Mouse (Mus musculus) forelimb bud, embryonic 11.5 days (tissue): ENCODE results near the gene Ankrd50.

Experiments
- DNase-seq: peaks from one replicate; pipeline ENCODE4 v3.0.0-alpha.2; 2012; ENCODE audit warnings: low read depth, low spot score

Ankrd50 gene

DNA sequence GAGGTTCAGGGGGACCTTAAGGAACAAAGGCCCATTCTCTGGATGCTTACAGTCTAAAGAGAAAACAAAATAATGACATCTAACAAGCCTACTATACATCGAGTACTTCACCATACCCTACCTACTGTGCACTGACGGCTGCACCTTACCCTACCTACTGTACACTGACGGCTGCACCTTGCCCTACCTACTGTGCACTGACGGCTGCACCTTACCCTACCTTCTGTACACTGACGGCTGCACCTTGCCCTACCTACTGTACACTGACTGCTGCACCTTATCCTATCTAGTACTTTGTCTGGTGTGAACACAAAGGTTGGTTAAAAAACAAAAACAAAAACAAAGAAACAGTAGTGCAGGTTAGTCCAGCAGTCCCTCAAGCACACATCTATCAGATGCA is 18.5 kb downstream of the Ankrd50 start:
- no peak for DNase-seq

DNA sequence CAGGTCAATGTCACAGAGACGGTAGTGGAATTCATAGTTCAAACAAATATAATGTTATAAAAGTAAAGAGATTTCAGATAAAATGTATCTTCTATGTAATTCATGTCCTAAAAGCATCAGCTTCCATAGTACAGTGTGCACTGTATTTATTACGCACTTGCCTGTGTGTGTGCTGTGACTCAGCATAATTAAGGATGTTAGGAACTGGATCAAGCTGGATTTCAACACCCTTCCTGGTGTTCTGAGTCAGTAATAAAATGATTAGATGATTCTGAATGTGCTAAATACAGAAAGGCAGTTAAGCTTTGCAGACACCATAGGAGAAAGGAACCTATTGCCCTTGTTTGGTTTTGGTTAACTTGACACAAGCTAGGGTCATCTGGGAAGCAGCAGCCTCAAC is 21.5 kb downstream of the Ankrd50 start:
- DNase-seq = no peak

- DNase-seq = no peak
These were observed 22.9 kb downstream of the Ankrd50 start for GRCm38 (mm10) chr3:38461742-38462141.

DNA sequence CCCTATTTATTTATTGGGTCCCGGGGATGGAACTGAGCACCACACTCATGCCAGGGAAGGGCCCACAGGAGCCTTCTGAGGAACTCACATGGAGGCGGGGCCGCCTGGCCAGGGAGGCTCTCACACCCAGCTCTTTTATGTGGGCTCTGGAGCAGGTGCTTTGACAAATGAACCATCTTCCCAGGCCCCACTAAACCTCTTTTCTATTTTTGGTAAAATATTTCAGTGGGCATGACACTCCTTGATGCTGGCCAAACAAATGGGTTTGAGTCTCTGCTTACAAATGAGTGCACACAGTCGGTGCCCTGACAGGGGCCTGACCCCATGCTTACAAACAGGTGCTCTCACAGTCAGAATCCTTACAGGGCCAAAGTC is 24.4 kb downstream of the Ankrd50 start:
- DNase-seq = no peak

DNA sequence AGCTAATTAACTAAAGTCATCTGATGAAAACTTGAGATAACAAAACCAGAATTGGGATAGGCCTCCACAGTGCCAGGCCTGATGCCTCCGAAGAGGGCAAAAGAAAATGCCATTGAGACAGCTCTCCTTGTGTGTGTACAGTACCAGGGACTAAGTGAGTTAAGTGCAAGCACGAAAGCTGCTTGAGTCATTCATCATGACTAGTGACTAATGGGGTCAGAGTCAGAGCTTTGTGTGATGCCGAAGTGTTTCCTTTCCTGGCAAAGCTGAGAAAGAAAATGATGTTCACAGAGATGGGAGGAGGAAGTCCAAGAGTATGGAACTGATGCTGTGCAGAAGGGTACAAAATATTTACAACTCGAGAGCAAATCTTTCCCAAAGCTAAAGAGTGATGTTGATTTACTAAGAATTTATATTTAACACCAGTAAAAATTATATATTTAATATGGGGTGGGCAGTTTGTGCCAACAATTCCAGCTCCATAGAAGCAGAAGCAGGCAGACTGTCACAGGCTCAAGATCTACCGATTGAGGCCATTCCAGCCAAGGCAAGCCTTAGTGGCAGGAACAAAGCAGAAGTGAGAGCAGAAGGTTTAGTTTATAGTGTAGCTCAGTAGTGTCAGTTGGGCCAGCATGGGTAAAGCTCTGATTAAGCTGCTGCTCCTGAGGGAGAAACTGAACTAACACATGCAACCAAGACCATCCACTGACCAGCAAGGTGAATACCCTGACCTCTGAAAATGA is 25.0 kb downstream of the Ankrd50 start:
- no peak for DNase-seq

GRCm38 (mm10) chr3:38457041-38457440 is 27.6 kb downstream of the Ankrd50 start:
- DNase-seq = no peak

DNA sequence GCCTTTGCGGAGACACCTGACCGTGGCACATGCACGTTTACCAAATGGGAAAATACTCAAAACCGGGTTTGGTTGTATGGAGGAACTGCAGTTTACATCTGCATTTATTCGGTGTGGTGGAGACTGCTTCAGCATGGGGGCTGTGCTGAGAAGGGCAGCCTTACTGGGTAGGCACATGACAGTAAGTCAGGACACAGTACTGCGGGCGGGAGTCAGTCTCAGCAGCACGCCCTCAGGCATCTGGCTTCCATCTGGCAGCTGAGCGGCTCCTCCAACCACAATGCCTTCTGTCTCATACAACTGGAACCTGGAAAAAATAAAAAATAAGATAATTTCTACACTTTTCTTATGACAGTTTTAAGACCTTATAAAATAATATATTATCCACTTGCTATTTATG is 32.4 kb downstream of the Ankrd50 start:
- DNase-seq = peak; percentile 10

- no peak for DNase-seq
These were observed 38.1 kb downstream of the Ankrd50 start for GRCm38 (mm10) chr3:38446586-38446985.

GRCm38 (mm10) chr3:38443875-38444274 is 40.8 kb downstream of the Ankrd50 start:
- DNase-seq = no peak

DNA sequence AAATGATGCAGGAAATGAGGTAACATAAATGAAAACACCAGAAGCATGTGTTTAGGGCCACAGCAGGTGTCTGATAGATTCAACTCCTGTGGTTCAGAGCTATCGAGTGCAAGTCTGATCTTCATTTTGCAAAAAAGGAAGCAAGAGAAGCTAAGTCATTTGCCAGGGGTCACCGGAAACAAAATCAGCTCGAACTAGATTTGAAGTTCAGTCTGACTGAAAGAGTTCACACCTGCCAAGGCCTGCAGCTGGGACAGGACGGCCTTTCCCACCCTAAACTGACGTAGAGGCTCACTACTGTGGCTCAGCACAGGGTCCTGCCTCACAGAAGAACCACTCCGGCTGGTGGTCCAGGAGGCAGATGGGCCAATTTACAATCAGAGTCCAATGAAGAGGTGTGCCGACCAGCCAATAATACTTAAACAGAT is 44.1 kb downstream of the Ankrd50 start:
- DNase-seq = no peak

DNA sequence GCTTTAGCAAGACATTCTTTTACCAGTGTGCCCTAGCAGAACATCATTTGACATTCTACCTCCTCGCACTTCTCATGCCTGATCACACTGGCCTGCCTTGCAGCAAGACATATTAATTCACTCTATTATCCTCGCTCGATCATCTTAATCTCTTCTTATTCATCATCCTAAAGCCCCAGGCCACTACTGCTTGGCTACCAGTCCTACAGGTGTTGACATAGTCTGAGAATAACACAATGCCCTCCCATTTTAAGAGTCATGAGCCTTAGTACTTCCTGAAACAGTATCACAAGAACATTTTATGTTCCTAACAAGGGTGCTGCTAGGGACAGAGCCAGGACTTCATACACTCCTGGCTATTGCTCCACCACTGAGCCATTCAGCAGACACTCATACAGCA is 48.0 kb downstream of the Ankrd50 start:
- no peak for DNase-seq

GRCm38 (mm10) chr3:38435828-38436227 is 48.8 kb downstream of the Ankrd50 start:
- DNase-seq = no peak

DNA sequence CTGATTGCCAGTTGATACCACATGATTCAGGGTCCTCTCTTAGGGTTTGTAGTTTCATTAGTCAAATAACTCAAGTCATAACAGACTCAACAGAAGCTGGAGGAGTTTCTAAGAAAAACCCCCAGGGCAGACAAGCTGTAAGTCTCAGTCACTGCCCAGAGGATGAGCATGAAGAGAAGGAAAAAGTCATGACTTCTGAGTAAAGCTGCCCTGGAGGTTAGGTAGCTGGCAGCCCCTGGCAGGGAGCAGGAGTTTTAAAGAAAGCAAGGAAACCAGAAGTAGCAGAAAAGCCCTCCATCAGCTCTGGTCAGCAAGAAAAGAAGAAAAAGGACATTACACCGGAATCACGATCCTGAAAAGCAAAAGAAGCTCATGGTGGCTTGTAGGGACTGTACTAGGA is 50.2 kb downstream of the Ankrd50 start:
- DNase-seq = no peak

- no peak for DNase-seq
These were observed 50.9 kb downstream of the Ankrd50 start for GRCm38 (mm10) chr3:38433495-38434464.

- DNase-seq = no peak
These were observed 53.2 kb downstream of the Ankrd50 start for GRCm38 (mm10) chr3:38431461-38431860.

DNA sequence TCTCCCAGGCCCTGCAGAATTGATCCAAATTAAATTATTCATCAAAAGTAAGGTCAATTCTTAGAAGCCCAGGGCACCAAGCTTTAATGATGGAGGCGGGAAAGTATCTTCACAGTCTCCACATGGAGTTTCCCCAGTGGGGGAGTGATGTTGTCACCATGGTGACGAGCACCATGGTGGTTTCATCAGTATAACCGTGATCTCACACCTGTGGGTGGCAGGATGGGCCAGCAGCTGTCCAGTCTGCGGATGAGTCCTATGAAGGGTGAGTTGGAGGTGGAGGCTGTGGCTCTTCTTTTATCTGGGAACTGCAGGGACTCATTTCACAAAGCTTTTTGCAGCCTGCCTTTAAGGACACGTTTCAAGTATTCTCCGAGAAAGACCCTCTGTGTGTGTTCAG is 53.6 kb downstream of the Ankrd50 start:
- DNase-seq = no peak

GRCm38 (mm10) chr3:38427200-38427599 is 57.4 kb downstream of the Ankrd50 start:
- no peak for DNase-seq

DNA sequence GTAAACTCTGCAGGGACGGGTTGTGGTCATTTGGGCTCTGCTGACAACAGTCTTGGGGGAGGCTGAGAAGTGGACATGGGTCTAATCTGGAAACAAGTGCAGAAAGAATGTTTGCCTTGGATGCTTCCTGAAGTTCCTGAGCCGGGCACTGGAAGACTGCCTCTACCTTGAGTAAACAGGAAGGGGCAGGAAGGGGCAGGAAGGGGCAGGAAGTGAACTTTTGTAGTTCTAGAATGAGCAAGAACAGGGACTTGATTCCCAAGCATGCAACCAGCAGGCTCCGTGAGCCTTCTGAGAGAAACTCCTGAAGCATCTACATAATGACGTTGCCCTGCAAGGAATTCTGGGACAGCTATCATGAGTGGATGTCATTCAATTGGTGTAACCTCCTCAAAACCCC is 60.7 kb downstream of the Ankrd50 start:
- no peak for DNase-seq

DNA sequence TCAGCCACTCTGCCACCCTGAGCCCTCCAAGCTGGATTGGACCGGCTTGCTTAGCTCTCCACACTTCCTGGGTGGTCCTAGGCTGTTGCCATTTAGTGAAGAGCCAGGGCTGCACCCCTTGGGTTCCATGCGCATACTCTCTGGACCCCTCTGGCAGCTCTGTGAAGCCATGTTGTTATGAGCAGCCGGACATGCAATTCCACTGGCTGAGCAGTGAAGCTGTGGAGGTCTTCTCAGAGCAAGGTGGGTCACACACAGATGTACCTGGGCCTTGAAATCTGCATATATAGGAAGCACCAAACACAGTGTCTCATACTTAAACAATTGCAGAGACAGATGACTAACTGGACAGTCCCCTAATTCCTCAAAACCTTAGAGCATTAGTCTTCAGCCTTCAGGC is 64.7 kb downstream of the Ankrd50 start:
- no peak for DNase-seq

GRCm38 (mm10) chr3:38415292-38415930 is 69.2 kb downstream of the Ankrd50 start:
- DNase-seq = no peak
